Mouse (Mus musculus) embryonic fibroblast, embryonic 13.5 days (primary cell): Measurements from ENCODE around the gene Mphosph9.

Source experiments
- CTCF ChIP-seq: IDR thresholded peaks from 2 replicates; pipeline ENCODE4 v1.5.1; 2011; ENCODE audit warnings: mild to moderate bottlenecking, control low read depth, low read length, moderate library complexity, borderline replicate concordance; ENCODE audit not compliant: insufficient read depth
- POLR2A ChIP-seq: IDR thresholded peaks from 2 replicates; pipeline ENCODE4 v1.6.1; 2011; ENCODE audit warnings: low read depth, mild to moderate bottlenecking, control low read depth, low read length, moderate library complexity

- TF ChIP-seq CTCF (no peak), POLR2A (no peak)
These were observed 65.7 kb downstream of the Mphosph9 start for GRCm38 (mm10) chr5:124262090-124262489.
